Mouse (Mus musculus): Measurements from ENCODE around the gene 1700017B05Rik.

DNA sequence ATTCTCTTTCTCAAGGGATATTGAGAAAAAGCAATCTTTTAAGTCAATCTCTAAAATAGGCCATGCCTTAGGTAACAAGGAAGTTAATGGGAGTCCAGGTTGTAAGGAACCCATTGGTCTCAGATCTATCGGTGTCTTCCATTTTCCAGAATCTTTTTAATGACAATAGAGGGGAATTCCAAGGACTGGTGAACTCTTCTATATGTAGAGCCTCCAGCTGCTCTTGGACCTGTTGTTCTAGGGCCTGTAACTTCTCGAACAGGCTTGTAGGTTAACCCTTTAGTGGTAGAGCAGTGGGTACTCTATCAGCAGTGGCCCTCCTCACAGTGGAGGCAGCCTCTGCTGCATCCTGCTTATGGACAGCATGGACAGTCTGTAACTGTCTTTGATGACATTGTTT lies 55.5 kb downstream of the 1700017B05Rik start:
- TF ChIP-seq CTCF (IDR thresholded peaks at IDR 0.05; ENCODE audit: extremely low read depth, insufficient read length, insufficient replicate concordance, low read depth, low read length) (no peak), POLR2A (IDR thresholded peaks at IDR 0.05; ENCODE audit: low read depth, low read length) (no peak)

Measured in small intestine, adult 2 months (tissue).